Mouse (Mus musculus) kidney, embryonic 16.5 days (tissue): ENCODE measurements around the gene Art4. TPM values are rescaled to one million over a fixed set of nuclear protein-coding genes. Genes with fewer than 3 reads are reported as not detected.
"Not testable (repeated sequence)": the region's sequence is repeated elsewhere in the genome, so short reads cannot be mapped to it uniquely, and the experiment has no call there.

Experiments
- ATAC-seq: fragments of 200-750 bp; cut with Nextera tagmentation; 2 replicates; pipeline ENCODE4 v1.8.0; 2017; ENCODE audit warnings: moderate TSS enrichment; ENCODE audit not compliant: low FRiP score, low TSS enrichment
- H3K27ac ChIP-seq: fragments of 300-500 bp; sonication (generic); 2 replicates; pipeline ENCODE4 v1.5.1; 2014; ENCODE audit warnings: low read length
- H3K27me3 ChIP-seq: fragments of 300-500 bp; sonication (generic); 2 replicates; pipeline ENCODE4 v1.6.1; 2014; ENCODE audit warnings: low read length, control low read depth, mixed read lengths; ENCODE audit not compliant: insufficient read depth
- H3K36me3 ChIP-seq: fragments of 300-500 bp; sonication (generic); 2 replicates; pipeline ENCODE4 v1.6.1; 2014; ENCODE audit warnings: low read length, control low read depth, mixed read lengths; ENCODE audit not compliant: insufficient read depth
- H3K4me1 ChIP-seq: fragments of 300-500 bp; sonication (generic); 2 replicates; pipeline ENCODE4 v1.6.1; 2014; ENCODE audit warnings: low read length, control low read depth, mixed read lengths; ENCODE audit not compliant: insufficient read depth
- H3K4me2 ChIP-seq: fragments of 300-500 bp; sonication (generic); replicated peaks from 2 replicates; pipeline ENCODE4 v1.6.1; 2014; ENCODE audit warnings: low read depth, low read length
- H3K4me3 ChIP-seq: fragments of 300-500 bp; sonication (generic); 2 replicates; pipeline ENCODE4 v1.5.1; 2014; ENCODE audit warnings: mild to moderate bottlenecking, low read length
- H3K9ac ChIP-seq: fragments of 300-500 bp; sonication (generic); replicated peaks from 2 replicates; pipeline ENCODE4 v1.6.1; 2014; ENCODE audit warnings: low read length
- H3K9me3 ChIP-seq: fragments of 300-500 bp; sonication (generic); 2 replicates; pipeline ENCODE4 v1.6.1; 2016; ENCODE audit warnings: low read length, control low read depth
- WGBS: fragments of 180-500 bp; shearing (Covaris S2); extraction: QIAGEN DNeasy Blood & Tissue Kit; methylation state at CpG from one replicate; pipeline ENCODE4 v1.1.7; 2014; 5-methylcytosine and 5-hydroxymethylcytosine counted together
- polyA plus RNA-seq: library from polyadenylated mRNA; unstranded; fragments of >200 nt; fragmentation: Nextera tagmentation; extraction: Ambion mirVana; gene quantifications from 2 replicates; pipeline ENCODE4 v1.2.1, GENCODE M21; 2015

Gene Art4
- polyA plus RNA-seq, 1 experiment from 2014 or later, result 6.4 TPM

- Histone ChIP-seq H3K9ac (no peak overlapping the region), H3K4me2 (no peak overlapping the region), H3K36me3 (no peaks in the 10 kb centered on the region), H3K27ac (peak overlapping the region; percentile 54), H3K27me3 (no peaks in the 10 kb centered on the region), H3K9me3 (no peaks in the 10 kb centered on the region), H3K4me1 (peaks cover 31% of the 10 kb centered on the region), H3K4me3 (no peak overlapping the region)
- 47% methylated on average over 4 of the region's 4 CpGs for whole genome bisulfite sequencing
- ATAC-seq, result no peak
These were observed 40.3 kb upstream of the Art4 start for GRCm38 (mm10) chr6:136897789-136898188.

GRCm38 (mm10) chr6:136894532-136895339, 37.2 kb upstream of the Art4 start:
- Histone ChIP-seq H3K4me1 (peaks cover 33% of the 10 kb centered on the region), H3K27ac (peak overlapping the region; percentile 81), H3K27me3 (no peaks in the 10 kb centered on the region), H3K9me3 (no peaks in the 10 kb centered on the region), H3K4me3 (no peak overlapping the region), H3K36me3 (no peaks in the 10 kb centered on the region), H3K9ac (no peak overlapping the region), H3K4me2 (no peak overlapping the region)
- ATAC-seq, result peak; percentile 74
- 29% methylated on average over 15 of the region's 15 CpGs for WGBS

GRCm38 (mm10) chr6:136892002-136892401, 34.5 kb upstream of the Art4 start:
- Histone ChIP-seq H3K9me3 (no peaks in the 10 kb centered on the region), H3K4me2 (no peak overlapping the region), H3K9ac (no peak overlapping the region), H3K4me3 (no peak overlapping the region), H3K27me3 (no peaks in the 10 kb centered on the region), H3K4me1 (peaks cover 29% of the 10 kb centered on the region), H3K36me3 (no peaks in the 10 kb centered on the region), H3K27ac (0 out of 2 replicates have a peak overlapping the region, but pooled peaks have one; percentile 1)
- WGBS, result 79% methylated on average over 2 of the region's 2 CpGs
- ATAC-seq, result no peak

GRCm38 (mm10) chr6:136889554-136889953, 32.0 kb upstream of the Art4 start:
- no peak overlapping the region for H3K4me2 ChIP-seq
- peaks cover 16% of the 10 kb centered on the region for H3K4me1 ChIP-seq
- no peaks in the 10 kb centered on the region for H3K9me3 ChIP-seq
- ATAC-seq, result no peak
- no peaks in the 10 kb centered on the region for H3K27me3 ChIP-seq
- H3K4me3 ChIP-seq, result no peak overlapping the region
- H3K27ac ChIP-seq, result no peak overlapping the region
- WGBS, result 91% methylated on average over 6 of the region's 6 CpGs
- no peaks in the 10 kb centered on the region for H3K36me3 ChIP-seq
- no peak overlapping the region for H3K9ac ChIP-seq

GRCm38 (mm10) chr6:136889067-136889466, 31.5 kb upstream of the Art4 start:
- Histone ChIP-seq H3K9ac (no peak overlapping the region), H3K27ac (no peak overlapping the region)
- ATAC-seq, result no peak

GRCm38 (mm10) chr6:136887854-136888253, 30.3 kb upstream of the Art4 start:
- no peak overlapping the region for H3K4me2 ChIP-seq
- 40% methylated on average over 9 of the region's 9 CpGs for WGBS
- H3K9ac ChIP-seq, result no peak overlapping the region
- H3K27ac ChIP-seq, result peak overlapping the region; percentile 64
- H3K4me1 ChIP-seq, result peaks cover 16% of the 10 kb centered on the region; the same call in 1 of the 2 replicates
- H3K36me3 ChIP-seq, result no peaks in the 10 kb centered on the region
- no peak overlapping the region for H3K4me3 ChIP-seq
- peak; percentile 77 for ATAC-seq
- no peaks in the 10 kb centered on the region for H3K27me3 ChIP-seq
- no peaks in the 10 kb centered on the region for H3K9me3 ChIP-seq

More at GRCm38 (mm10) chr6:136889067-136889466, 31.5 kb upstream of the Art4 start:
- no peaks in the 10 kb centered on the region for H3K27me3 ChIP-seq
- H3K4me1 ChIP-seq, result peaks cover 14% of the 10 kb centered on the region; the same call in 1 of the 2 replicates
- H3K36me3 ChIP-seq, result no peaks in the 10 kb centered on the region
- H3K9me3 ChIP-seq, result no peaks in the 10 kb centered on the region
- no peak overlapping the region for H3K4me3 ChIP-seq
- no peak overlapping the region for H3K4me2 ChIP-seq
- WGBS, result 89% methylated on average over 6 of the region's 6 CpGs

GRCm38 (mm10) chr6:136884766-136885165, 27.2 kb upstream of the Art4 start:
- not testable (repeated sequence) for H3K27me3 ChIP-seq, H3K4me2 ChIP-seq, H3K27ac ChIP-seq, H3K9me3 ChIP-seq, H3K4me3 ChIP-seq, H3K9ac ChIP-seq, H3K36me3 ChIP-seq
- peak; percentile 43; the same call in 1 of the 2 replicates for ATAC-seq
- peaks cover 19% of the 10 kb centered on the region; the same call in 1 of the 2 replicates for H3K4me1 ChIP-seq
- WGBS, result 19% methylated on average over 1 of the region's 1 CpGs

- Histone ChIP-seq H3K9me3 (no peaks in the 10 kb centered on the region), H3K27me3 (no peaks in the 10 kb centered on the region), H3K36me3 (no peaks in the 10 kb centered on the region), H3K4me1 (peaks cover 19% of the 10 kb centered on the region; the same call in 1 of the 2 replicates), H3K9ac (no peak overlapping the region), H3K4me3 (no peak overlapping the region), H3K27ac (no peak overlapping the region), H3K4me2 (no peak overlapping the region)
- no peak for ATAC-seq
- 92% methylated on average over 6 of the region's 6 CpGs for WGBS
These were observed 26.4 kb upstream of the Art4 start for GRCm38 (mm10) chr6:136883961-136884360.

- H3K27ac ChIP-seq, result no peak overlapping the region
- no peaks in the 10 kb centered on the region for H3K9me3 ChIP-seq
- ATAC-seq, result 0 out of 2 replicates have a peak, but pooled peaks have one; percentile 46
- H3K4me3 ChIP-seq, result no peak overlapping the region
- H3K27me3 ChIP-seq, result no peaks in the 10 kb centered on the region
- WGBS, result 75% methylated on average over 3 of the region's 3 CpGs
- no peak overlapping the region for H3K4me2 ChIP-seq
- peaks cover 19% of the 10 kb centered on the region; the same call in 1 of the 2 replicates for H3K4me1 ChIP-seq
- no peaks in the 10 kb centered on the region for H3K36me3 ChIP-seq
- H3K9ac ChIP-seq, result no peak overlapping the region
These were observed 25.9 kb upstream of the Art4 start for GRCm38 (mm10) chr6:136883431-136883915.

- no peaks in the 10 kb centered on the region for H3K36me3 ChIP-seq
- H3K9me3 ChIP-seq, result no peaks in the 10 kb centered on the region
- 50% methylated on average over 8 of the region's 8 CpGs for WGBS
- peaks cover 11% of the 10 kb centered on the region; the same call in 1 of the 2 replicates for H3K4me1 ChIP-seq
- H3K9ac ChIP-seq, result no peak overlapping the region
- H3K27ac ChIP-seq, result no peak overlapping the region
- no peak overlapping the region for H3K4me2 ChIP-seq
- no peak for ATAC-seq
- H3K4me3 ChIP-seq, result no peak overlapping the region
- H3K27me3 ChIP-seq, result no peaks in the 10 kb centered on the region
These were observed 24.1 kb upstream of the Art4 start for GRCm38 (mm10) chr6:136881678-136882077.
